Mouse (Mus musculus) cerebral cortex, adult 2 months (tissue): ENCODE results near the gene Zbtb43.

Experiments used
- WGBS: fragments of 180-500 bp; shearing (Covaris S2); methylation state at CpG from one replicate; pipeline ENCODE4 v1.1.7; 2018; 5-methylcytosine and 5-hydroxymethylcytosine counted together

Zbtb43 gene

GRCm38 (mm10) chr2:33453476-33453875, 14.9 kb downstream of the Zbtb43 start:
- WGBS: 52% methylated on average over 3 of the region's 3 CpGs

- WGBS: 66% methylated on average over 5 of the region's 5 CpGs
Observed at GRCm38 (mm10) chr2:33452721-33453120, 15.6 kb downstream of the Zbtb43 start.

GRCm38 (mm10) chr2:33452140-33452539, 16.2 kb downstream of the Zbtb43 start:
- WGBS: 30% methylated on average over 4 of the region's 4 CpGs

- WGBS: 73% methylated on average over 11 of the region's 11 CpGs
Observed at GRCm38 (mm10) chr2:33451038-33451978, 17.1 kb downstream of the Zbtb43 start.

- 59% methylated on average over 22 of the region's 22 CpGs for WGBS
Observed at GRCm38 (mm10) chr2:33449119-33449873, 19.1 kb downstream of the Zbtb43 start.

- WGBS: 77% methylated on average over 1 of the region's 1 CpGs
Observed at GRCm38 (mm10) chr2:33446796-33447195, 21.6 kb downstream of the Zbtb43 start.

GRCm38 (mm10) chr2:33445741-33446140, 22.6 kb downstream of the Zbtb43 start:
- 85% methylated on average over 5 of the region's 5 CpGs for WGBS

- 16% methylated on average over 5 of the region's 5 CpGs for WGBS
Observed at GRCm38 (mm10) chr2:33444358-33444757, 24.0 kb downstream of the Zbtb43 start.

GRCm38 (mm10) chr2:33442701-33443100, 25.7 kb downstream of the Zbtb43 start:
- 31% methylated on average over 4 of the region's 4 CpGs for WGBS

GRCm38 (mm10) chr2:33440893-33441292, 27.5 kb downstream of the Zbtb43 start:
- 23% methylated on average over 4 of the region's 4 CpGs for WGBS

- WGBS: 34% methylated on average over 9 of the region's 9 CpGs
Observed at GRCm38 (mm10) chr2:33439980-33440670, 28.2 kb downstream of the Zbtb43 start.

GRCm38 (mm10) chr2:33439471-33439881, 28.9 kb downstream of the Zbtb43 start:
- WGBS: 28% methylated on average over 8 of the region's 8 CpGs

- 90% methylated on average over 2 of the region's 2 CpGs for WGBS
Observed at GRCm38 (mm10) chr2:33438377-33438776, 30.0 kb downstream of the Zbtb43 start.

GRCm38 (mm10) chr2:33437184-33437583, 31.2 kb downstream of the Zbtb43 start:
- 63% methylated on average over 11 of the region's 11 CpGs for WGBS

GRCm38 (mm10) chr2:33436035-33436580, 32.3 kb downstream of the Zbtb43 start:
- WGBS: 27% methylated on average over 16 of the region's 16 CpGs

- WGBS: 58% methylated on average over 8 of the region's 8 CpGs
Observed at GRCm38 (mm10) chr2:33435036-33435650, 33.2 kb downstream of the Zbtb43 start.

GRCm38 (mm10) chr2:33432877-33433276, 35.5 kb downstream of the Zbtb43 start:
- WGBS: 71% methylated on average over 5 of the region's 5 CpGs

- WGBS: 1% methylated on average over 84 of the region's 102 CpGs
Observed at GRCm38 (mm10) chr2:33430771-33431699, 37.3 kb downstream of the Zbtb43 start, which contains the start of gene Zbtb34. TSS of gene Zbtb34 (minus strand) at chr2:33431324.

- 3% methylated on average over 13 of the region's 13 CpGs for WGBS
Observed at GRCm38 (mm10) chr2:33430081-33430770, 38.1 kb downstream of the Zbtb43 start.
